Mouse (Mus musculus) heart, adult 2 months (tissue): Measurements from ENCODE around the gene Lrfn4. TPM values are rescaled to one million over a fixed set of nuclear protein-coding genes. Genes with fewer than 3 reads are reported as not detected.

Experiments
- DNase-seq, 2 experiments: peaks; one replicate each; pipeline ENCODE4 v3.0.0; 2021
- H3K27ac ChIP-seq: fragments of 200-600 bp; 2 replicates; pipeline ENCODE4 v1.8.1; 2022
- H3K27me3 ChIP-seq: fragments of 200-500 bp; 2 replicates; pipeline ENCODE4 v1.6.1; 2012; ENCODE audit warnings: mild to moderate bottlenecking, low read length, inconsistent platforms, mixed read lengths; ENCODE audit not compliant: control insufficient read depth, insufficient read depth
- H3K36me3 ChIP-seq: fragments of 200-500 bp; 2 replicates; pipeline ENCODE4 v1.6.1; 2012; ENCODE audit warnings: low read length, inconsistent platforms; ENCODE audit not compliant: control insufficient read depth, insufficient read depth
- H3K4me1 ChIP-seq: fragments of 200-500 bp; 2 replicates; pipeline ENCODE4 v1.6.1; 2011; ENCODE audit warnings: low read length; ENCODE audit not compliant: control insufficient read depth, insufficient read depth
- H3K4me3 ChIP-seq: fragments of 200-600 bp; 2 replicates; pipeline ENCODE4 v1.8.1; 2022
- H3K79me2 ChIP-seq: fragments of 200-500 bp; replicated peaks from 2 replicates; pipeline ENCODE4 v1.6.1; 2012; ENCODE audit warnings: mild to moderate bottlenecking, inconsistent platforms, low read length, moderate library complexity, mixed read lengths; ENCODE audit not compliant: control insufficient read depth, insufficient read depth
- H3K9ac ChIP-seq: fragments of 200-500 bp; 2 replicates; pipeline ENCODE4 v1.6.1; 2012; ENCODE audit warnings: low read depth, mild to moderate bottlenecking, control low read depth, inconsistent platforms, low read length, mixed read lengths
- CTCF ChIP-seq: fragments of 200-600 bp; IDR thresholded peaks from 2 replicates; pipeline ENCODE4 v1.8.1; 2022; ENCODE audit warnings: antibody characterized with exemption, mild to moderate bottlenecking, moderate library complexity
- EP300 ChIP-seq: fragments of 200-500 bp; IDR thresholded peaks from 2 replicates; pipeline ENCODE4 v1.6.1; 2011; ENCODE audit warnings: low read depth, low read length, control low read depth; ENCODE audit not compliant: insufficient read depth
- POLR2A ChIP-seq: fragments of 200-500 bp; IDR thresholded peaks from 2 replicates; pipeline ENCODE4 v1.6.1; 2011; ENCODE audit warnings: mild to moderate bottlenecking, low read depth, low read length, control low read depth; ENCODE audit not compliant: insufficient read depth
- WGBS: fragments of 180-500 bp; shearing (Covaris S2); methylation state at CpG from one replicate; pipeline ENCODE4 v1.1.7; 2018; 5-methylcytosine and 5-hydroxymethylcytosine counted together
- intact Hi-C: fragments of 180-260 bp; cut with DNase I; formaldehyde crosslinking; loops from one replicate; pipeline ENCODE4 v1.15.1; 2025
- polyA plus RNA-seq: library from polyadenylated mRNA; depleted of rRNA; stranded (reverse); fragments of >200 nt; gene quantifications from 2 replicates; pipeline ENCODE4 v1.2.3, GENCODE M21; 2012
- total RNA-seq, 2 experiments: library from RNA; stranded (reverse); gene quantifications; 2 replicates each; pipeline ENCODE4 v1.2.3; 2021

The Lrfn4 gene
- total and polyA plus RNA-seq, 3 experiments, result 7.7 to 15.3 (median 9.4) TPM

DNA sequence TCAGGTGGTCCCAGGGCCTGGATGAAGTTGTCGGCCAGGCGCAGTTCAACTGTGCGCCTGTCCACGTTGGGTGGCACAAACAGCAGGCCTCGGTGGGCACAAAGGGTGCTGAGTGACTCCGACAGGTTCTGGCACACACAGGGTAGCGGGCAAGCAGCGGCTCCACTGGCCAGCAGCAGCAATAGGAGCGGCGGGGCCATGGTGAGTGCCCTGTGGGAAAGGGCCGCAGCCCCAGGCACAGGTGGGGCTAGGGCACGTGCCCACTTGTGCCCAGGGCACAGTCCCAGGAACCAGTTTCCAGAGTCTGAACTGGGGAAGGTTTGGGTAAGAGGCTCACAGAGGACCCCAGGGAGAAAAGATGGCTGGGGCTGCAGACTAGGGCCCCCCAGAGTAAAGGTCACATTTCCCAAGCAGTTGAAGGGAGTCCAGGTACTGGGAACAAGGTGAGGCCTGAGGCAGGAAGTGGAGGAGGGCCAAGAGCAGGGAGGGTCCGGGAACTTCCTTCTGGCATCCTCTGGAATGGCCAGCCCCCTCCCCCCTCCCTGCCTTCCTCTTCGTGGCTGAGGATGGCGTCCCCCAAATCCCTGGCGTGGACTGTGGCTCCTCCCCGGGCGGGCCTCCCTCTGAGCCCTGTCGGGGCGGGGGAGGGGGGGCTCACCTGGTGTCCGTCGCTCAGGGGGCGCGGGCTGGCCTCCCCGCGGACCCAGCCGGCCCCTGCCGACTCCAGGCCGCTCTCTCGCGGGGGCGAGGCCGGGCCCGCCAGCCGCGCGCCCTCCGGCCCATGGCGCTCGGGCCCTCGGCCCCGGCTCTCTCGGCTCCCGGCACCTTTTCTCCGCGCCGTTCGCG lies 939 bp downstream of the Lrfn4 start:
- peak overlapping the region; percentile 71 for H3K27ac ChIP-seq
- H3K4me1 ChIP-seq, result peaks cover 2% of the 10 kb centered on the region
- no peaks in the 10 kb centered on the region for H3K36me3 ChIP-seq
- TF ChIP-seq POLR2A (no peak), CTCF (no peak), EP300 (no peak)
- WGBS, result 28% methylated on average over 40 of the region's 49 CpGs
- peak overlapping the region; percentile 84 for H3K9ac ChIP-seq
- H3K27me3 ChIP-seq, result no peaks in the 10 kb centered on the region
- H3K4me3 ChIP-seq, result peak overlapping the region; percentile 82
- no peaks in the 10 kb centered on the region for H3K79me2 ChIP-seq
- intact Hi-C loops, result no loop called here
- no peak for DNase-seq

DNA sequence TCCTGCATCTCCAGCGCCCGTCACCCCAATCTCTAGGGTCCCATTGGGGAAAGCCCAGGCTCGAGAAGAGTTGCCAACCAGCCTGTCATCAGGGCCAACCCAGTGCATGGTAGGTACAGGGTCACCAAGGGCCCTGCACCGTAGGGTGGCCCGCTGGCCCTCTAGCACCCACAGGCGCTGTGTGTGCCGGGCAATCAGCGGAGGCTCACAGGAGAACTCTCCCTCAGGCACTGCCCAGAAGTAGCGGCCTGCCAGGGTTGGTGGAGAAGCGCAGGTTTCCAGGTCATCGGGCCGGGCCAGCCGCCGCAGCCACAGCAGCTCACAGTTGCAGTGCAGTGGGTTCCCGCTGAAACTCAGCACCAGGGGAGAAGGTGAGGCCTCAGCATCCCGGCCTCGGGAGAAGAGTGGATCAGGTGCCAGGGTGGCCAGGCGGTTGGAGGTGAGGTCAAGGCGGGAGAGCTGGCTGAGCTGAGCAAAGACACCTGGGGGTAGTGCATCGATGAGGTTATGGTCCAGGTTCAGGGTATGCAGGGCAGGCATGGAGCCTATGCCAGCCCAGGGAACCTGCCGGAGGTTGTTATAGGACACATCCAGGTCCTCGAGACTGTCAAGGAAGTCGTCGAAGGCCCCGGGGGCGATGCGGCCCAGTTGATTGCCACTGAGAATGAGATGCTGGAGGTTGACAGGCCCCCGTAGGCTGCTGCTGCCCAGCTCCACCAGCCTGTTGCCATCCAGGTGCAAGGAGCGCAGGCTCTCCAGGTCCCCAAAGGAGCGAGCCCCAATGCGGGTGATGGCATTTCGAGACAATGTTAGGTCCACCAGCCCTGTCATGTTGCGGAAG lies 1.8 kb downstream of the Lrfn4 start:
- no peaks in the 10 kb centered on the region for H3K36me3 ChIP-seq
- TF ChIP-seq EP300 (no peak), CTCF (no peak), POLR2A (no peak)
- H3K4me1 ChIP-seq, result peaks cover 2% of the 10 kb centered on the region
- no peak overlapping the region for H3K27ac ChIP-seq
- no peak overlapping the region for H3K9ac ChIP-seq
- no peaks in the 10 kb centered on the region for H3K79me2 ChIP-seq
- no peaks in the 10 kb centered on the region for H3K27me3 ChIP-seq
- WGBS, result 94% methylated on average over 33 of the region's 33 CpGs
- intact Hi-C loops, result no loop called here
- DNase-seq, result no peak
- no peak overlapping the region for H3K4me3 ChIP-seq

DNA sequence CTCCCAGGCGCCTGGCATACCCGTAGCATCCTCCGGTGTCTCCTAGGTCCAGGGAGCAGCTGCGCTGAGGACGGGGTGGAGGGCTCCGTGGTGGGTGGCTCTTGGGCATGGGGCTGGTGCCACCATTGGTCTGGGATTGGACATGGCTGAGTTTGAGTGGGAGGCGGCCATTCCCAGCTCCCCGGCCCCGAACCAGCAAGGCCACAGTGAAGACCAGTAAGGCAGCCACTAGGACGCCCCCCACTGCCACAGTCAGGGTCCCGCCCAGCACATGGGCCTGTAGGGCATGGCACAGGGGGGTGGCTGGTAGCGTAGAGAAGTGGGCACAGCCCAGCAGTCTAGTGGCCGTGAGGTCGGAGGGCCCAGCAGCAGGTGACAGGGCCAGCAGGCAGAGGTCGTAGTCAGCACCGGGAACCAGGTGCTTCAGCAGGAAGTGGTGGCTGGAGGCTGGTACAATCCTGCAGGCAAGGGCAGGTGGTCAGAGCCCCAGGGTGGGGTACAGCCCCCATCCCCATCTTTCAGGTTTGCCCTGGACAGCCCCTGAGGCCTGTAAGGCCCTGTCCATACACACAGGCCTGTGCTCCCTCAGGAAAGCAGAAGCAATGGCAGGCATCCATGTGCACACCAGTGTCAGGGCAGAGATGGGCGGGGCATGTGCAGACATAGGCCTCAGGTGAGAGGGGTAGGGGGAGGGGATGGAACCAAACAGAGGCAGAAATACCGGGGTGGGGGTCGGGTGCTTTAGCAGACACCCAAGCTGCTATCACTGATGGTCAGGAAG lies 3.1 kb downstream of the Lrfn4 start:
- Histone ChIP-seq H3K36me3 (no peaks in the 10 kb centered on the region), H3K27me3 (no peaks in the 10 kb centered on the region), H3K27ac (no peak overlapping the region), H3K4me1 (peaks cover 2% of the 10 kb centered on the region), H3K79me2 (no peaks in the 10 kb centered on the region), H3K4me3 (no peak overlapping the region), H3K9ac (no peak overlapping the region)
- no peak for DNase-seq
- no peak for TF ChIP-seq EP300
- no peak for TF ChIP-seq POLR2A
- TF ChIP-seq CTCF, result no peak
- intact Hi-C loops, result no loop called here
- 94% methylated on average over 19 of the region's 19 CpGs for WGBS

DNA sequence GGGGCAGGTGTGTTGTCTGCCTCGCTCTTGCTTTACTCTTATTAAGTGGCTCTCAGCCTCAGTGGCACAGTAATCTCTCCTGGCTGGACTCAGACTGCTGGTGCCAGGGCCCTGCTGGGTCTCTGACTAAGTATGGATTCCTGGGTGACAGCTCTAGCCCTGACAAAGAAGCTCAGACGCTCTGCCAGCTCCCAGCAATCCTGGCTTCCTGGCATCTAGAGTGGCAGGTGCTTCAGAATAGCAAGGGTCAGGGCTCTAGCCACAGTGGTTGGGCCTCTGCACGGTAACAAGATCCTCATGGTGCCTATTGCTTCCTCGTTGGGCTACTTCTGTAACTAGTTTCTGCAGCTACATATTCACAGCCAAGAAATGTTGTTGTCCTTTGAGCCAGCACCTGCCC lies 5.4 kb downstream of the Lrfn4 start:
- 43% methylated on average over 4 of the region's 4 CpGs for WGBS

DNA sequence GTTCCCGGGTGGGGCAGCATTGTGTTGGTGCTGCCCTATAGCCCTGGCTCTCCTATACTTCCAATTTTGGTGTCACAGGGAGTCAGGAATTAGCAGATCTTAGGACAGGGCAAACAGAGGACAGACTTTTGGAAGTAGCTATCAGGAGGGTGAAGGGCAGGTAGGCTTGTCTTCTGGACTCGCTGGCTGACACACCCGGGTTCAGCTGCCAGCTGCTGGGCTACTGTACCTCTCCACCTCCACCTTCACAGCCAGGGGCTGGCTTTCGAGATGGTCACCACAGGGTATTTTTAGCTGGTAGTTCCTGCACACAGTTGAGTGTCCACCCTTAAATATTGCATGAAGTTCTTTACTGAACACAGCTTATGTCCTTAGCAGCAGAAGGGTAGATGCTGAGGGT lies 7.0 kb downstream of the Lrfn4 start:
- intact Hi-C loops, result no loop called here
- WGBS, result 64% methylated on average over 4 of the region's 4 CpGs
- peak in 1 of 2 experiments; percentile 44 for DNase-seq
- TF ChIP-seq CTCF (no peak), POLR2A (no peak), EP300 (no peak)
- H3K4me1 ChIP-seq, result no peaks in the 10 kb centered on the region; the same call in 1 of the 2 replicates
- no peaks in the 10 kb centered on the region for H3K79me2 ChIP-seq
- no peaks in the 10 kb centered on the region for H3K27me3 ChIP-seq
- no peak overlapping the region for H3K9ac ChIP-seq
- no peaks in the 10 kb centered on the region for H3K36me3 ChIP-seq
- no peak overlapping the region for H3K4me3 ChIP-seq
- H3K27ac ChIP-seq, result no peak overlapping the region

More for the DNA sequence above, 5.4 kb downstream of the Lrfn4 start:
- Histone ChIP-seq H3K36me3 (no peaks in the 10 kb centered on the region), H3K27ac (peak overlapping the region; percentile 15; the same call in 1 of the 2 replicates), H3K4me1 (no peaks in the 10 kb centered on the region; the same call in 1 of the 2 replicates), H3K9ac (no peak overlapping the region), H3K4me3 (no peak overlapping the region), H3K79me2 (no peaks in the 10 kb centered on the region), H3K27me3 (no peaks in the 10 kb centered on the region)
- intact Hi-C loops, result no loop called here
- no peak for TF ChIP-seq CTCF
- 0 out of 2 replicates have a peak, but pooled peaks have one; percentile 8 for TF ChIP-seq EP300
- TF ChIP-seq POLR2A, result no peak
- peak in 1 of 2 experiments; percentile 67 for DNase-seq
